Mouse (Mus musculus) cortical plate, adult 2 months (tissue): Measurements from ENCODE around the gene Emc6. TPM values are rescaled to one million over a fixed set of nuclear protein-coding genes. Genes with fewer than 3 reads are reported as not detected.

ENCODE experiments used
- H3K27ac ChIP-seq: fragments of 200-500 bp; 2 replicates; pipeline ENCODE4 v1.5.1; 2012; ENCODE audit warnings: low read length, control low read depth, inconsistent platforms; ENCODE audit not compliant: insufficient read depth
- H3K4me1 ChIP-seq: fragments of 200-500 bp; 2 replicates; pipeline ENCODE4 v1.6.1; 2011; ENCODE audit warnings: low read length; ENCODE audit not compliant: control insufficient read depth, insufficient read depth
- H3K4me3 ChIP-seq: fragments of 200-500 bp; 2 replicates; pipeline ENCODE4 v1.5.1; 2011; ENCODE audit warnings: mild to moderate bottlenecking, low read length, control low read depth; ENCODE audit not compliant: insufficient read depth
- CTCF ChIP-seq: fragments of 200-500 bp; IDR thresholded peaks from 2 replicates; pipeline ENCODE4 v1.5.1; 2011; ENCODE audit warnings: mild to moderate bottlenecking, control low read depth, low read length; ENCODE audit not compliant: insufficient read depth; ENCODE audit errors: extremely low read depth
- POLR2A ChIP-seq: fragments of 200-500 bp; IDR thresholded peaks from 2 replicates; pipeline ENCODE4 v1.6.1; 2011; ENCODE audit warnings: mild to moderate bottlenecking, low read length, control low read depth; ENCODE audit not compliant: insufficient read depth; ENCODE audit errors: extremely low read depth
- polyA plus RNA-seq: library from polyadenylated mRNA; depleted of rRNA; stranded (reverse); fragments of >200 nt; gene quantifications from 2 replicates; pipeline ENCODE4 v1.2.3, GENCODE M21; 2012

Emc6 gene
- polyA plus RNA-seq, 1 experiment = 69.7 TPM

GRCm38 (mm10) chr11:73201597-73201996, 24.8 kb upstream of the Emc6 start:
- no peak overlapping the region for H3K4me3 ChIP-seq
- H3K27ac ChIP-seq = no peak overlapping the region
- TF ChIP-seq CTCF = no peak
- TF ChIP-seq POLR2A = no peak
- H3K4me1 ChIP-seq = peaks cover 2% of the 10 kb centered on the region; the same call in 1 of the 2 replicates

DNA sequence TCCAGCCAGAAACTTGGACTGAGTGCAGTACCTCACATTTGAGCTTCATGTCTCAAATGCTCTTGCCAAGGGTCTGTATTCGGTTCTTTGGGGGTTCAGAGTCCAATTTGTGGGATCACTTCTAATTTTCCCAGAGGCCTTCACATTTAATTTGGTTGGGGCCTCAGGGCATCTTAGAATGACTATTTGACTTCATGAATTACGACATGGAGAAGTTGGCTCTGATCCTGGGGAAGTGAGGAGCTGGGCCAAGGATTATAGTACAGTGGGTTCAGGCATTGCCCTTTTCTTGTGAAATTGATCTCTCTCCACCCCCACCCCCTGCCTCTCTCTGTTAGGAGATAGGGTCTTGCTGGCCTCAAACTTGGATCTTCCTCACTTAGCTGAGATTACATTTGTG, 24.2 kb upstream of the Emc6 start:
- no peak overlapping the region for H3K4me3 ChIP-seq
- peaks cover 2% of the 10 kb centered on the region; the same call in 1 of the 2 replicates for H3K4me1 ChIP-seq
- H3K27ac ChIP-seq = no peak overlapping the region
- TF ChIP-seq CTCF (no peak), POLR2A (no peak)

DNA sequence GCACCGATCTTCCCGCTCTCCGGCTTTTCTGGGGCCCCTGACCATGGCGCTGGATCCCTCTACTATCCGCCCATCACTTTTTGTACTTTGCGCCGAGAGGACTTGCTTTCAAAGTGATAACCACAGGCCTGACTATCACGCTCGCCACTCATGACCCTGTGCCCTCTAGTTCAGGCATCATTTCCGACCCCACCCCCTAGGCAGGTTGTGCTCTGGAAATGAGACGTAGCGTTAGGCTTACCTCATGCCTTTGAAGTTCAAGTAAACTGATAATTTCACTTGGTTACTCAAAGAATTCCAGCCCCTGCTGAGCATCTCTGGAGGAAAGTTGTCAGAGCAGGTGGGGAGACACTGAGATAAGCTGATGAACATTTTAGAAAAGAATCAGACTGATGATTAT, 23.0 kb upstream of the Emc6 start:
- peak overlapping the region; percentile 48 for H3K4me3 ChIP-seq
- no peak overlapping the region for H3K27ac ChIP-seq
- H3K4me1 ChIP-seq = peaks cover 2% of the 10 kb centered on the region; the same call in 1 of the 2 replicates
- TF ChIP-seq CTCF (no peak), POLR2A (no peak)

DNA sequence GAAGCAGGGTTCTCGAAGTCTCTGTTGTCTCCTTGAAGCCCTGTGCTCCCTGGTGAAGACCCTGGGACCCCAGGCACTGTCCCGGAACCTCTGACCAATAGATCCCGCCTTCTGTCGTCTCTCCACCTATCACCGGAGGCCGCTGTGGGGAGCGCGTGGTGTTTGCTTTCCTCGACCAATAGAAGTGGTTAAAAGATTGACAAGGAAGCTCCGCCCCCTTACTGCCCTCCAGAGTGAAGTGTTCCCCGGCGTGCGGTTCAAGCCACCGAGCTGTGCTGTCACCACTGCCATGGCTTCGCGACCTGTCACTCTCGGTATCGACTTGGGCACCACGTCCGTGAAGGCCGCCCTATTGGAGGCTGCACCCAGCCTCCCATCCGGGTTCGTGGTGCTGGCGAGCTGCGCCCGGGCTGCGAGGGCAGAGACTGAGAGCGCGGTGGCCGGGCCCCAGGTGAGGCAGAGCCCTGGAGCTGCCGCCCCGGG, 22.4 kb upstream of the Emc6 start, which contains the start of gene Shpk:
Gene Shpk, plus strand, starts transcription at position 231 of the 483 bp plus-strand sequence.
- TF ChIP-seq CTCF (no peak), POLR2A (peak; percentile 78; the same call in 1 of the 2 replicates)
- Histone ChIP-seq H3K4me1 (peaks cover 2% of the 10 kb centered on the region; the same call in 1 of the 2 replicates), H3K27ac (0 out of 2 replicates have a peak within 1 kb of the TSS, but pooled peaks have one; percentile 7), H3K4me3 (peak within 1 kb of the TSS; percentile 48)

- H3K27ac ChIP-seq = 0 out of 2 replicates have a peak within 1 kb of the TSS, but pooled peaks have one; percentile 7
- no peak for TF ChIP-seq CTCF
- peak; percentile 94 for TF ChIP-seq POLR2A
- H3K4me1 ChIP-seq = peaks cover 2% of the 10 kb centered on the region; the same call in 1 of the 2 replicates
- H3K4me3 ChIP-seq = peak within 1 kb of the TSS; percentile 48
These were observed 21.9 kb upstream of the Emc6 start, which contains the start of gene Ctns for GRCm38 (mm10) chr11:73198603-73199229. TSS of gene Ctns (minus strand) at chr11:73199042.

GRCm38 (mm10) chr11:73198190-73198589, 21.4 kb upstream of the Emc6 start:
- peak overlapping the region; percentile 48 for H3K4me3 ChIP-seq
- H3K4me1 ChIP-seq = peaks cover 2% of the 10 kb centered on the region; the same call in 1 of the 2 replicates
- H3K27ac ChIP-seq = no peak overlapping the region
- no peak for TF ChIP-seq CTCF
- TF ChIP-seq POLR2A = no peak

DNA sequence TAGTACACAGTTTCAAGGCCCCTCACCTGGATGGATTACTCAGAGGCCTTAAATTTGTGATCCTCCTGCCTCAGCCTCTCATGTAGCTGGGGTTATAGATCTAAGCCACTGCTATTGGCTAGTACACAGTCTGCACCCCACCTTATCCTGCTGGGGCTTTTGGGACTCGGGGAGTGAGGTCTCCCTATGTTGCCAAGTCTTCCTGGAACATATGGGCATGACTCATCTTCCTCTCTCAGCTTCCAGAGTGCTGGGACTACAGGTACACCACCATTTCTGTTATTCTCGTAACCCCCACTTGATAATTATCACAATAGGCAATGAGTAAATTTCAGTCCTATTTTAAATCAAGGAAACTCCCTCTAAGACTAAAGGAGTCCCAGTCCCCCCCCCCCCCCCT, 17.6 kb upstream of the Emc6 start:
- TF ChIP-seq CTCF = no peak
- TF ChIP-seq POLR2A = no peak
- no peak overlapping the region for H3K4me3 ChIP-seq
- peaks cover 2% of the 10 kb centered on the region; the same call in 1 of the 2 replicates for H3K4me1 ChIP-seq

GRCm38 (mm10) chr11:73193047-73193446, 16.2 kb upstream of the Emc6 start:
- Histone ChIP-seq H3K4me1 (peaks cover 2% of the 10 kb centered on the region; the same call in 1 of the 2 replicates), H3K27ac (no peak overlapping the region), H3K4me3 (no peak overlapping the region)
- TF ChIP-seq POLR2A = no peak
- TF ChIP-seq CTCF = no peak

More for the DNA sequence above, 17.6 kb upstream of the Emc6 start:
- H3K27ac ChIP-seq = no peak overlapping the region

- no peak overlapping the region for H3K27ac ChIP-seq
- no peak overlapping the region for H3K4me3 ChIP-seq
- TF ChIP-seq POLR2A (no peak), CTCF (no peak)
- no peaks in the 10 kb centered on the region for H3K4me1 ChIP-seq
These were observed 10.4 kb upstream of the Emc6 start for GRCm38 (mm10) chr11:73187231-73187630.

- no peaks in the 10 kb centered on the region for H3K4me1 ChIP-seq
- H3K27ac ChIP-seq = no peak overlapping the region
- TF ChIP-seq CTCF (no peak), POLR2A (no peak)
- H3K4me3 ChIP-seq = no peak overlapping the region
These were observed 9.2 kb upstream of the Emc6 start for GRCm38 (mm10) chr11:73185872-73186615.
